Mouse (Mus musculus) layer of hippocampus, adult 9-11 months (tissue): ENCODE results near the gene Rabggta.
A peak's percentile ranks its signal among the peaks of the same experiment; 100 is the strongest.

Source experiments
- DNase-seq: peaks from one replicate; pipeline ENCODE4 v3.0.0; 2022

Rabggta gene

DNA sequence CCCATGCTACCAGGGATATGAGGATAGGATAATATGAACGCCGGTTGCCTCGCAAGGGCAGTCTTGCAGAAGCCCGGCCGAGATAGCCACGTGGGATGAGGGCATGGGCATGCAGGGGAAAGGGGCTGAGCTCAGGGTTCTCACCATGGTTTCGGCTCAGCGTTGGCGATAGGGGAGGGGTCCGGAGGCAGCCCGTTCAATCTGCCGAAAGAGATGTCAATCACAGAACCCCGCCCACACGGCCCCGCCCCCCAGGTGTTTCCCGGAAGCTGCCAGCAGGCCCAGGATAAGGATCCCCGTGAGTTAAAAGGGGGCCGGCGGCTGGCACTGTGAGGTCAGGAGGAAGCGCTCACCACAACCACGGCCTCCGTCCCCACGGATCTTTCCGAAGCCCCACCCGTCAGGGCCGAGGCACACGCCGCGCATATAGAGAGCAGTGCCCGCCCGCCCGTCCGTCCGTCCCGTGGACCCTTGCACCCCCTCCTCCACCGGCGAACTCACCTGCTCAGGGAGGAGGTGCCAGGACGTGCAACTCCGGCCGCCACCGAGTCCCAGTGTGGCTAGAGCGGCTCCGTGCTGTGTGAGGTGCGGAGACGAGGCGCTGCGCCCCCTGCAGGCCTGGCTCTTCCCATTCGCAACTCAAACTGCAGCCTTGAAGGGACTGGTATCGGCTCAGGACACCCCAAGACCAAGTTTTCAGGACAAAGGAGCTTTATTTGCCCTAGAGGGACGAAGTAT is at the start of gene Rabggta:
TSS of gene Rabggta (minus strand) at position 564 of the 738 bp plus-strand sequence.
- peak; percentile 94 for DNase-seq

DNA sequence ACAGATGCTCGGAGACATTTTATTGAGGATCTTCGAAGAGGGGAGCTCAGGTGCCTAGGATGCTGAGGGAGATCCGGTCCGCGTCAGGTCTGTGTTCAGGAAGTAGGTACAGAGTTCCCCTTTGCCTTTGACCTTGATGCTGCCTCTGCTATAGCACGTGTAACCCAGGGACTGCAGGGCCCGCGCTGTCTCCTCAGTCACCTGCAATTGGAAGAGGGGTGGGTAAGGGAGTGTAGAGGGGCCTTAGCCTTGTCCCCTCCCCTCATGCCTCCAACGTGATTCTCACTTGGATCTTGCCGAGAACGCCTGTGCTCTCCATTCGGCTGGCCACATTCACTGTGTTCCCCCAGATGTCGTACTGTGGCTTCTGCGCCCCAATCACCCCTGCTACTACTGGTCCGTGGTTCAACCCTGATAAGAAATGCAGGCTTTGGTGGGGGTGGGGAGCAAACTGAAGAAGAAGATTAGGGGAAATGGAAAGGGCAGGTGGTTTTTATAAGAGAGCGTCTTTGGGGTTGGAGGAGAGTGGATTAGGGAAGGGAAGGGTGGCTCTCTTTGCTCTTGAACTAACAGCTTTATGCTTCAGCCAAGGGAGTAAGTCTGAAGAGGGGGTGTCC is 47.1 kb upstream of the Rabggta start:
- no peak for DNase-seq

DNA sequence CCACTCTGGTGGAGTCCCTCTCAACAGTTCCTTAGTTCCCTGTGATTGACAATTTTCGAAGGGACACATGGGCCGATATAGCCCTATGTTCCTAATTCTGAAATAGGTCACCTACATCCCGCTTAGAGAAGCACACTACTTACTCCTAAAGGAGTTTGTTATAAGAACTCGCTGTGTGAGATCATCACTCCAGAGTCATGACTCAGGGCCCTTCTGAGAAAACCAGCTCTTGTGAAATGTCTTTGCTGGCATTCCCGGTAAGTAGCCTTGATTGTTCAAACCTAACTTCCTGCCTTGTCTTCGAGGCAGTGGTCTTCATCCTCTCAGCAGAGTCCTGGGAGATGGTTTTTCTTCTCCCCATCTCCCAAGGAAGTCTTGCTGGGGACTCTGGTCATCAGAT is 46.5 kb upstream of the Rabggta start:
- DNase-seq, result no peak

DNA sequence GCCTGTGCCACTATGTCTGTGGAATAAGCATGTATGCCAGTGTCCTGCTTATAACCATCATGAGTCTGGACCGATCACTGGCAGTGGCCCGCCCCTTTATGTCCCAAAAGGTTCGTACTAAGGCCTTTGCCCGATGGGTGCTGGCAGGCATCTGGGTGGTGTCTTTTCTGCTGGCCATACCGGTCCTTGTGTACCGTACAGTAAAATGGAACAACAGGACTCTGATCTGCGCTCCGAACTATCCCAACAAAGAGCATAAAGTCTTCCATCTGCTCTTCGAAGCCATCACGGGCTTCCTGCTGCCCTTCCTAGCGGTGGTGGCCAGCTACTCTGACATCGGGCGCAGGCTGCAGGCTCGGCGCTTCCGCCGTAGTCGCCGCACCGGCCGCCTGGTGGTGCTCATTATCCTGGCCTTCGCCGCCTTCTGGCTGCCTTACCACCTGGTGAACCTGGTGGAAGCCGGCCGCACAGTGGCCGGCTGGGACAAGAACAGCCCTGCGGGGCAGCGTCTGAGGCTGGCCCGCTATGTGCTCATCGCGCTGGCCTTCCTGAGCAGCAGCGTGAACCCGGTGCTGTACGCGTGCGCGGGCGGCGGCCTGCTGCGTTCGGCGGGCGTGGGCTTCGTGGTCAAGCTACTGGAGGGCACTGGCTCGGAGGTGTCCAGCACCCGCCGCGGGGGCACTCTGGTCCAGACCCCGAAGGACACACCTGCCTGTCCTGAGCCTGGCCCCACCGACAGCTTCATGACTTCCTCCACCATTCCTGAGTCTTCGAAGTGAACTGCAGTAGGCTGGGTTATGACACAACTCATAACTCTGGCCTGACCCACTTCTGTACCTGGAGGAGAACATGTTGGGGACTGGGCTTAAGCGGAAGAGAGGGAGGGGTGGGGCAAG is 45.7 kb upstream of the Rabggta start:
- DNase-seq, result no peak

DNA sequence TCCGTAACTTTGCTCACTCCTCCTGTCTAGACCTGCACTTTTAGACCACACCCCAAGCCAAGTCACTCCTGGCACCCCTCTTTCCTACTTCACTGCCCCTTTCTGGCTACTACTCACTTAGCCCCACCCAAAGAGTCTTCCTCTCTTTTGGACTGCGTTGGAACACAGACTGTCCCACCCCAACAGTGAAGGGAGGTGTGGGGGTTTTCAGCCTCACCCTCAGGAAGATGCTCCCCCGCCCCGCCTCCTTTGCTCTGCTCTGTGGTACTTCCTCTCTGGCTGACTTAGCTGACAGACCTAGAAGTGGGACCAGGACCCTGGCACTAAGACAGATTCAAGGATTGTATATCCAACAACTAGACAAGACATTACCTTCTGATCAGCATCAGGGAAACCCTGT is 43.6 kb upstream of the Rabggta start, which contains the start of gene Ltb4r1:
TSS of gene Ltb4r1 (plus strand) at position 267 of the 400 bp plus-strand sequence.
- DNase-seq, result no peak

DNA sequence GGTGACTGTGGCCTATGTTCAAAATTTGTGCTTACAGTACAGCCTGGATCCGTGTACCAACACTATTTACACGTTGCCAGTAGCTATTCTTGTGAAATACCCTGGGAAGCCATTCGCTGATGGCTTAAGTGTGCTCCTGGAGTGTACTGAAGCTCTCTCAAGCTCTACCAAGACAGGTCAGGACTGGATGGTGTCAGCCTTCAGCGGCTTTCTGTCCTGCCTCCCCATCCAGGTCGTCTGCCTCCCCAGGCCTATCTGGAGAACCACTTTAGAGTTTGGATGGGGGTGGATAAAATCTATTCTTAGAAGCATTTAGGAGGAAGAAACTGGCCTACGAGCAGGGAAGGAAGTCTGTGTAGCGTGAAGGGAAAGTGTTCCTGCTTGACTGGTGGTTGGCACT is 41.1 kb upstream of the Rabggta start:
- no peak for DNase-seq

DNA sequence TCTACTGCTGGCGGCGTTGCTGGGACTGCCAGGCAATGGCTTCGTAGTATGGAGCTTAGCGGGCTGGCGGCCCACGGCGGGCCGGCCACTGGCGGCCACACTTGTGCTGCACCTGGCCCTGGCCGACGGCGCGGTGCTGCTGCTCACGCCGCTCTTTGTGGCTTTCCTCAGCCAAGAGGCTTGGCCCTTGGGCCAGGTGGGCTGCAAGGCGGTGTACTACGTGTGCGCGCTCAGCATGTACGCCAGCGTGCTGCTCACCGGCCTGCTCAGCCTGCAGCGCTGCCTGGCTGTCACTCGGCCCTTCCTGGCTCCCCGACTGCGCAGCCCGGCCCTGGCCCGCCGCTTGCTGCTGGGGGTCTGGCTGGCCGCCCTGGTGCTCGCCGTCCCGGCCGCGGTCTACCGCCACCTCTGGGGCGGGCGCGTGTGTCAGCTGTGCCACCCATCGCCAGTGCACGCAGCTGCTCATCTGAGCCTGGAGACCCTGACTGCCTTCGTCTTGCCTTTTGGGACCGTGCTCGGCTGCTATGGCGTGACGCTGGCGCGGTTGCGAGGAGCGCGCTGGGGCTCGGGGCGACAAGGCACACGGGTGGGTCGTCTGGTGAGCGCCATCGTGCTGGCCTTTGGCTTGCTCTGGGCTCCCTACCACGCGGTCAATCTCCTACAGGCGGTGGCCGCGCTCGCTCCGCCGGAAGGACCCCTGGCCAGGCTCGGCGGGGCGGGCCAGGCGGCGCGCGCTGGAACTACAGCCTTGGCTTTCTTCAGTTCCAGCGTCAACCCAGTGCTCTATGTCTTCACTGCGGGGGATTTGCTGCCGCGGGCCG is 40.1 kb upstream of the Rabggta start:
- DNase-seq, result no peak

DNA sequence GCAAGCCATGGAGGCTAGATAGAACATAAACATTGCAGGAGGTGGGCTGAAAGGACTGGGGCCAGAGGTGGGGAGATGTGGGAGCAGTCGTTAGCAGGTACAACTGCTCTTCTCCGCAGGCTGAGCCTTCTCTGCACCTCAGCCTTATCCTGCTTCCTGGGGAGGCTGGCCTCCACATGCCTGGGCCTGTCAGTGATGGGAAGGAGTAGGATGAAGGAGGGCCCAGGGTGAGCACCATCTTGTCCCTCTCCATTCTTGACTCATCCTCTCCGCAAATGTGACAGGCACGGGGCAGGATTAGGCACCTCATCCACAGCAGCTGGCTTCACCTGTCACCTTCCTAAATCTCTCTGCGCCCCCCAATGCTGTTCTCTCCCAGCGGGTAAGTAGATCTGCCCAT is 39.1 kb upstream of the Rabggta start, which contains the start of gene Ltb4r2:
TSS of gene Ltb4r2 (plus strand) at position 266 of the 400 bp plus-strand sequence.
- no peak for DNase-seq

DNA sequence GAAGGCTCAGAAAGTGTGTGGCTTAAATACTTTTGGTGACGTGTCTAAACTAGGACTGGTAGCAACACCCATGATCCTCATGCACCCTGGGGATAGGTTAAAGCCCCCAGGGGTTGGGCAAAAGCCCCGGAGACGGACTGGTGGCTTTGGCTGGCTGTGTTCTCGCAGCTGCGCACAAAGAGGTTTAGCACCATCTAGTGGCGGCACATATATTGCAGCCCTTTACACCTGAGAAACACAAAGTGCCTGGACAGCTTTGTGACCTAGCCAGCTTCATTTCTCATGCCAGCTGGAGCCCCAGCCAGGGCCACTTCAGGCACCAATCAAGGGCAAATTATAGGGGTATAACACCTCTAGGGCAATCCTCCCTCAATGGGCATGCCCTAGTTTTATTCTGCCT is 38.1 kb upstream of the Rabggta start:
- peak; percentile 76 for DNase-seq

DNA sequence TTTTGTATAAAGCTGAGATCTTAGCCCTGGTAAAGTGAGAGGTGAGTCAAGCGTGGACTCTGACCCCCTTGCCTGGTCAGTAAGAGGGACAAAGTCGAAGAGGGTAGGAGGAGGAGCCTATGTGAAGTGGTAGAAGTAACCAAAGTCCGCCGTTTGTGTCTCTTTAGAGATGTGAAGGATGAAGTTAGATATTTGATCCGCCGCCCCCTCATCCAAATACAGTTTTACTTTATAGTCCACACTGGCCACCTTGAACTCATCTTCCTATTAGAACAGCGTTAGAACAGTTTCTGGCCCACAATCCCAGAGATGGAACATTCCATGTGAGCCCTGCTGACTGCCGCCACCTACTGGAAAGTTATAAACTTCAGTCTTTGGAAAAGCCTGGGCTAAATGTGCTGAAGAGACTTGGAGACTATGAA is 36.3 kb upstream of the Rabggta start, which contains the start of gene Cideb:
TSS of gene Cideb (minus strand) at position 96 of the 422 bp plus-strand sequence.
- DNase-seq, result no peak

DNA sequence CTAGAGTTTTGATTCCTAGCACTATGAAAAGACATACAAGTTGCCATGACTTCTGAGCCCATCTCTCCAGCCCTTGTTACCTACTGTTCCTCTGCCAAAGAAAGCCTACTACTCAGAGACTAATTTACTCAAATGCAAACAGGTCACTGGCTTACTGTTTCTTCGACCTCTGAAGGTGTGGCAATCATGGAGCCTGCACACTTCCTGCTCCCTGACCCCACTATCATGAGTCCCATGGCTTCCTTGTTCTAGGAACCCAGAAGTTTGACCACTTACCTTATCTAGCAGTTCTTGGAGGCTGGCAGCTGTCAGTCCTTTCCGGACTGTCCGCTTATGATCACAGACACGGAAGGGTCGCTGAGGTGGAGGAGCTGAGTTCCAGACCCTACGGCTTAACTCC is 35.5 kb upstream of the Rabggta start:
- no peak for DNase-seq

DNA sequence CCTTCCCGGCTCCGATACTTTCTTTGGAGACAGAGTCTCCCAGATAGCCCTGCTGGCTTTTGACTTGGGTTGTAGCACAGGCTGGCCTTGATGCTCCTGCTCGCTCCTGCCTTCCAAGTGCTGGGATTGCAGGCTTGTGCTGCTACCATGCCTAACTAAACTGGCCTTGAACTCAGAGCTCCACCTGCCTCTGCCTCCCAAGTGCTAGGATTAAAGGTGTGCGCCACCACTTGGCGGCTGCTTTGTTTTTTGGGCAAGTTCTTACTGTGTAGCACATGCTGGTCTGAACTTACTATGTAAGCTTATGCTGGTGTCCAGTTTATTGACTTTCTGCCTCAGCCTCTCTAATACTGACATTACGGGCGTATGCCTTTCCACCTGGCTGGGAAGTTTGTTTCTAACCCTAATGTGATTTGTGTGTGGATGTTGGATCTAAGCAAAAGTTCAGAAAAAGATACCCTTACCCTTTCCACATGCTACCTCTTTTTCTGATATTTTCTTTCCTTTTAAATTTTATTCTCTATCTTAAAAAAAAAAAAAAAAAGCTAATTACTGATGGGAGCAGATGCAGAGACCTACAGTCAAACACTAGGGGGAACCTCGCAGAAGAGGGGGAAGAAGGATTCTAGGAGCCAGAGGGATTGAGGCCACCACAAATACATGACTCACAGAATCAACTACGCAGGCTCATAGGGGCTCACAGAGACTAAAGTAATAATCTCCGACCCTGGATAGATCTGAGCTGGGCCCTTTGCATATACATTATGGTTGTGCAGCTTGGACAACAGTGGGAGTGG is 25.2 kb upstream of the Rabggta start:
- DNase-seq, result no peak

DNA sequence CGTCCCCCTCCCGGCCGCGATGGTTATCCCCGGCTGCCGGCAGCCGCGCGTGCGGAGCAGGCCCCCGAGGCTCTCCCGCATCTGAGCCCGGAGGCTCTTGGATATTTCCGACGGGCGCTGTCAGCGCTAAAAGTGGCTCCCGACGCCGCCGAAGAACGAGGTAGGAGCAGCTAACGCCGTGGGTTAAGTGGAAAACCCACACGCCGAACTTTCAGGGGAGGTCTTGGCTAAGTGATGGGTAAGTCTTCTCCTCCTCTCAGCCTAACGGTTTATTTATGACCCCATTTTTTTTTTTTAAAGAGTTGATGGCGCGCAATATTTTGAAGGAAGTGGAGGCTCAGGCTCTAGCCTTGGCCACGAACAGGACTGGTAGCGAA is 23.8 kb upstream of the Rabggta start:
- no peak for DNase-seq

DNA sequence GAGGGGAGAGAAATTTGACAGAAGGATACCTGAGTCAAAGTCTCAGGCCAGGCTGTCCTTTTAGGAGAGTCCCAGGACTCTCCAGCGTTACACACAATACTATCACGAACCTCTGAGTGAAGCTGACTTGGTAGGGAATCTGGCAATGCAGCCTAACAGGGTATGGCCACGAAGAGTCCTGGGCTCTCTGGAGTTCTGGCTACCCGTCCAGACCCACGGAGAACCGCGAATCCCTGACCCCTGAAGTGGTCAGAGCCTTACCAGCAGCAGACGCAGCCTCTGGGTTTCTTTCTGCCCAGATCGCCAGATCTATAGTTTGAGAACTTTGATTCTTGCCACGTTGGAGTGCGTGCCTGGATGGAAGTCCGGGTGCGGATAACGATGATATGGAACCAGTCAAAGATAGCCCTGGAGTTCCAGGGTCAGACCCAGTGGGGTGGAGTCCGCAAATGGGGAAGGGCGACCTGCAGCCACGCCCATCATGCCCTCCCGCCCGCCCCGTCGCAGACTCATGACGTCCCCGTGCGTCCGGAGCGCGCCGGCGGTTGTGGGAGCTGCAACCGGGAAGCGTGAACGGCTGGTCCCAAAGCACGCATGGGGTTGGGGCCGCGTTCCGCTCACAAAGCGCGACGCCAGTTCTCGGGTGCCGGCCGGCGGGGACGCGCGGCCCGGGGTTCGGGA is 23.3 kb upstream of the Rabggta start, which contains the start of the genes Dhrs1 and Nop9:
TSS of gene Dhrs1 (minus strand) at position 511 of the 681 bp plus-strand sequence.
TSS of gene Nop9 (plus strand) at position 514 of the 681 bp plus-strand sequence.
- DNase-seq, result peak; percentile 85

DNA sequence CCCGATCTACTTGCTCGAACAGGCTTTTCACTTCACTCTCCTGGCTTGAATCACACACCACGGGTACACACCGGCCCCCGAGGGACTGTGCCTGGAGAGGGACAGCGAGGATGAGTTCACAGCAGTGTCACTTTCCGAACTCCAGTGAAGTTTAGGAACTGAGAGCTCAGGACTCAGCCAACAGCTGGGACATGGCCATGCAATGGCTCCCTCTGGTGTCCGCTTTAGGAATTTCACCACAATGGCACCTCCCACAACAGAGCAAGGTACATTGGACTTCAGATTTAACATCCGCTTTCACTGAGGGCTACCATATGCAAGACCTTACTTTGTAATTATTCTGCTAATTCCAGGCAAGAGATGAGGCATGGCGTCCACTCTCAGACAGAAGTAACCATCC is 21.6 kb upstream of the Rabggta start:
- DNase-seq, result peak; percentile 79

DNA sequence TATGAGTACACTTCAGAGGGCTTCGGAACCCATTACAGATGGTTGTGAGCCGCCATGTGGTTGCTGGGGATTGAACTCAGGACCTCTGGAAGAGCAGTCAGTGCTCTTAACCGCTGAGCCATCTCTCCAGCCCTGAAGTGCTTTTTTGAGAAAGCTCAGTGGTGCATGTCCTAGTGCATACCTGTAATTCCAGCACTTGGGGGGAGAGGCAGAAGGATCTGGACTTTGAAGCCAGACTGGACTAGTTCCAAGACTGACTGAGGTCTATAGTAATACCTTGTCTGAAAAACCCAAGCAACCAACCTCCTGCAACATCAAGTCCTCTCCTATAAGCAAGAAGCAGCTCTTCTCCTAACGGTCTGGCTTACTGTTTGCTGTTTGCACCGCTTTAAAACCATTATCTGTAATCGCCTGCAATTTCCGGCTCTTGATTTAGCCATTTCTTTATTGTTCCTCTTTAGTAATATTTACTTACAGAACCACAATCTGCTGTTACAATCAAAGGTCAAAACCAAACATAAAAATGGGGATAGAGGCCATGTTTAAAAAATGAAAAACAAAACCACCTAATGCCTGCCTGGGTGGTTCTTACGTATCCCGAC is 15.1 kb upstream of the Rabggta start:
- no peak for DNase-seq

DNA sequence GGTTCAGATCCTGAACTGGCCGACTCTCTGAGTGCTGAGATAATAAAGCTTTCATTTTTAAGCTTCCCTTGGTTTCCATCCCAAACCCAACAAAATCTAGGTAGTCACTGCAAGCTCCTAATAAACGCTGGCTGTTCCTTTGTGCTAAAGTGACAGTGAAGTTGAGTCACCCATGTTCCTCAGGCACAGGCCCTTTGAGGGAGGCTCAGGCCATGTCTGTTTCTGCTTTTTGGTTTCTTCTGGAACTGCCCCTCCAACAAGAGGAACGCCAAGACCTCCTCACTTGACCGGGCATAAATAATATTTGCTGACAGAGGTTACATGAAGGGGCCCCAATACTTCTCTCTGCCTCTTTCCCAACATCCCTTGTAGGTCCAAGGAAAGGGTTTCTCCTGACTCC is 13.7 kb upstream of the Rabggta start:
- no peak for DNase-seq

DNA sequence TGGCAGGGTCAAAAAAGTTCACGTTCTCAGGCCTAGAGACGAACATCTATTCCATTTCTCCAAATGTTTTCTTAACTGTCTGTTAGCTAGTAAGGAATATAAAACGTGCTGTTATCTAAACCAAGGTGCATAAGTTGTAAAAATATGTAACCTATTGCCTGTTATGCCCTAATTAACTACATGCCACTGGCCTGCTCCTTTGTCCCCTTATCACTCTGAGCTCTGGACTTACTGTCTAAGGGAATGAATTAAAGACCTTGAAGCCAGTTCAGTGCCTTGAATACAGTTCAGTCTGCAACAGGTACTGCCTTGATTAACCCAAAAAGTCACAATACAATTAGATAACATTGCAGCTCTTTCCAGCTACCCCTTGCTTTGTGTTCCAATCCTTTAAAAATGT is 13.3 kb upstream of the Rabggta start:
- DNase-seq, result no peak

DNA sequence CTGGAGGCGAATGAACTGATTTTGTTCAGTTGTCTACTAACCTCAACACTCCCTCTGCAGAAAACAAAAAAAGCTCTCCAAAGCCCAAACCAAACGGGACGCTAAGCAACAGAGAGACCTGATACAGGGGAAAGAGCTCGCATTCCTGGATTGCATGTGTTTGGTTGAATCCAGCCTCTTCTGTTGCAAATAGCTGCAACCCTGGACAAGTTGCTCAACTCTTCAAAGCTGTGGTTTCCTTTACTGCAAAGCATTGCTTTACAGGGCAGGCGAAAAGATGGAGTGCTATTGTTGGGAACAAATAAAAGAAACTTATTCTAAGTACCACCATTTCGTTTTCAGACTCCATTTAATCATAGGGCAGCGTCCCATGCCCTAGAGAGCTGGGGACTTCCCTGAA is 12.8 kb upstream of the Rabggta start:
- no peak for DNase-seq

DNA sequence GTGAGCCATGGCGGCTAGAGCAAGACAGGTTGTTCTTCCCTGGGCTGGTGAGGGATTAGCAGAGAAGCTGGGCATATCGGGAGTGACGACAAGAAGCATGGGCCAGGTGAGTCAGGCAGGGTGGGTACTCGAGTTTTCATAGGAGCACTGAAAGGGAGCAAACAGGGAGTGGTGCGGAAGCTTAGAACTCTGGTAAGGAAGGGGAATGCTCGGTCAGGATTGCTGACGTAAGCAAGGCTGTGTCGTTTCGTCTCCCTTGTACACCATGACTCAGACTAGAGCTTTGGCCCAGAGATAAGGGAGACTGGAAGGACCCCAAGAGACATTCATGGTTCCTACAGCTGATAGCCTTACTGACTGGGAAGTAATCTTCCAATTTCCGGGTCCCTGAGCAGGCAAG is 11.8 kb upstream of the Rabggta start:
- no peak for DNase-seq
